Mouse (Mus musculus) gastrocnemius, adult 8-10 months (tissue): ENCODE results near the gene Sorbs1. TPM values are rescaled to one million over a fixed set of nuclear protein-coding genes. Genes with fewer than 3 reads are reported as not detected.

Experiments used
- DNase-seq, 2 experiments: peaks; one replicate each; pipeline ENCODE4 v3.0.0; 2022; ENCODE audit warnings: low spot score in 2 of 2
- total RNA-seq, 4 experiments: library from RNA; stranded (reverse); gene quantifications; 2 replicates each; pipeline ENCODE4 v1.2.4; 2022

The Sorbs1 gene
- total RNA-seq, 4 experiments from 2014 or later: 169 to 173 (median 171) TPM

DNA sequence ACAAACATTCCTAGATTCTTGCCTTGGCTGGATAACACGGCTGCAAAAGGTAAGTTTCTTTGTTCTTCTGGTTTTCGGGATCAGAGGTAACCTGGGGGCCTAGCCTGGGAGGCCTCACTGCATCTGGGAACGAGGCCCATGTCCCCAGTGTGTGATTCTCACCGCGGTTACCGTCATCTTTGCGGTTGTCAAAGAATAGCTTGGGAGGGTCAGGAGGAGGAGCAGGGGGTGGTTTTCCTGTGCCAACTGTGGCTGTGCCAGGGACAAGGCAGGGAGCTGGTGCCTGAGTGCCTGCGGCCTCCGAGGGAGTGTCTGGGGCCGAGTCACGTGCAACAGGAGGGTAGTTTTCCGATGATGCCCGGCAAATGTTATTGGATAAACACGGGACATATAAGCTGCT, 135.9 kb downstream of the Sorbs1 start:
- DNase-seq: peak; percentile 52 to 58

DNA sequence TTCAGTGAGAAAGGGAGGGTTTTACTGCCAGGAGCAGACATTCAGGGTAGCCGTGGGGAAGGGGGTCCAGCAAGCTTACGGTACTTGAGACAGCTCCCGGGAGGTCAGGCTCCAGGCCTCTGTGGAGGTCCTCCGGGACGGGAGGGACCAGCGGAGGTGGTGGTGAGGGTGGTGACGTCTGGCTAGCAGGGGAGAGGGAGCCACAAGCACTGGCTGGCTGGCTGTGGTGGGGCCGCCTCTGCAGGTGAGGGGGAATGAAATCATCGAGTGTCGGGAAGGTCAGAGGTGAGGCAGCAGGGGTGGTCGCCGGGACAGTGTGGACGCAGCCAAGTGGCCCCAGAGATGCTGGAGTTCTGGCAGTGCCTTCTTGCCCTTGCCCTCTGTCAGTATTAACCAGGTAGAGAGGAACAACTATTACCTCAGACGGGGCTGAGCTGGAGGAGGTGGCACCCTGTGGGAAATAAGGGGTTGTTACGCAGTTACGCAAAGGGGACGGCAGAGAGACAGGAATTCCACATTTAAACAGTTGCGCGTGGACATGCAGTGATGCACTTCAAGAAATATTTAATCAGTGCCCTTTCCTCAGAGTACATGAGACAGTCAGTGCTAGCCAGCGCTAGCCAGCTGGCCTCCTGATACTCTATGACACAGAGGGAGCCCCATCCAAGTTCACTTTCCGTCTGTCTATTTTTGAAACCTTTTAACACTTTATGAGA, 136.9 kb downstream of the Sorbs1 start:
- DNase-seq: peak; percentile 43 to 49

DNA sequence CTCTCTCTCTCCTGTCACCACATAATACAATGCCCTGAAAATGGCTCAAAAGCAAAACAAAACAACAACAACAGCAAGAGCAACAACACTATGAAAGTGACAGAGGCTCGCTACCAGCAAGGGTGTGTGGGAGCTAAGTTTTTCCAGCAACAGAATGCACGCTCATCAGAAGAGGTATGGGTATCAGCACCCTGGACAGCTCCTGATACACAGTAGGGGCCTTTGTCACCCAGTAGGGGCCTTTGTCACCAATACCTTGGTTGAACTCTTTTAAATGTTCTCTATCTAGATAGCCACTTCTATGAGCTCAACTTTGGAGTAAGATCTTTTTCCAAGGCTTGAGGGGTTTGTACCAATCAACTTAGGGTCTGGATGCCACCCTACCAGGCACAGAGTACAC, 138.9 kb downstream of the Sorbs1 start:
- no peak for DNase-seq

DNA sequence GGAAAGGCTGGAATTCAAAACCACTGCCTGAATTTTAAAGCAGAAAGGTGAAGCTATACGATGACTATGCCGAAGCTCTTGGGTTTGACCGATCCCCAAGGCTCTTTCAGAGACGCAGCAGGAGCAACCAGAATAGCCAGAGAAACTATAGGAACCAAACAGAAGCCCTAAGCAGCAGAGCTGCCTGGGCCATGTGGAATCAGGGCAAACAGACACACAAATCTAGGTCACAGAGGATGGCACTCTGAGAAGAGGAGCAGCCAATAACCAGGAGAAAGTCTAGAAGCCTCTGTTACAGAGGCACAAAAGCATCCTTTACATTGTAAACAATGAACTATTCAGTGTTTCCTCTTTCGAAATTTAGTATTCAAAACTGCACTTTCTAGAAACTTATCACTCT, 140.9 kb downstream of the Sorbs1 start:
- DNase-seq: no peak

DNA sequence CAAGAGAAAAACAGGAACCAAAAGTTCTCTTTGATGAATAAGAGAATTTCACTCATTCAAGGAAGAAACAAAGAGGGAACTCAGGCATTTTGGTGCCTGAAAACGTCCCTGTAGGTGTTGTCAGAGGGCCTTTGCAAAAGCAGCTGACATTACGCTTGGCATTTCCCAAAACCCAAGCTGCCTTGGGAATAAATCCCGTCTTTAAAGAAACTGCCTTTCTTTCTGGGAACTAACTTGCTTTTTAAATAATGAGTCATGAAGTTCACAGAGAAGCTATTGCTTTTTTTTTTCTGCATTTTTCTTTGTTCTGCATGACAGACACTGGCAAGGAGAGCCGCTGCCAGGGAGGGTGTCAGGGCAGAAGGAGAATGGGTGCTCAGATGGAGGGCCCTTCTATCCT, 141.7 kb downstream of the Sorbs1 start:
- no peak for DNase-seq

DNA sequence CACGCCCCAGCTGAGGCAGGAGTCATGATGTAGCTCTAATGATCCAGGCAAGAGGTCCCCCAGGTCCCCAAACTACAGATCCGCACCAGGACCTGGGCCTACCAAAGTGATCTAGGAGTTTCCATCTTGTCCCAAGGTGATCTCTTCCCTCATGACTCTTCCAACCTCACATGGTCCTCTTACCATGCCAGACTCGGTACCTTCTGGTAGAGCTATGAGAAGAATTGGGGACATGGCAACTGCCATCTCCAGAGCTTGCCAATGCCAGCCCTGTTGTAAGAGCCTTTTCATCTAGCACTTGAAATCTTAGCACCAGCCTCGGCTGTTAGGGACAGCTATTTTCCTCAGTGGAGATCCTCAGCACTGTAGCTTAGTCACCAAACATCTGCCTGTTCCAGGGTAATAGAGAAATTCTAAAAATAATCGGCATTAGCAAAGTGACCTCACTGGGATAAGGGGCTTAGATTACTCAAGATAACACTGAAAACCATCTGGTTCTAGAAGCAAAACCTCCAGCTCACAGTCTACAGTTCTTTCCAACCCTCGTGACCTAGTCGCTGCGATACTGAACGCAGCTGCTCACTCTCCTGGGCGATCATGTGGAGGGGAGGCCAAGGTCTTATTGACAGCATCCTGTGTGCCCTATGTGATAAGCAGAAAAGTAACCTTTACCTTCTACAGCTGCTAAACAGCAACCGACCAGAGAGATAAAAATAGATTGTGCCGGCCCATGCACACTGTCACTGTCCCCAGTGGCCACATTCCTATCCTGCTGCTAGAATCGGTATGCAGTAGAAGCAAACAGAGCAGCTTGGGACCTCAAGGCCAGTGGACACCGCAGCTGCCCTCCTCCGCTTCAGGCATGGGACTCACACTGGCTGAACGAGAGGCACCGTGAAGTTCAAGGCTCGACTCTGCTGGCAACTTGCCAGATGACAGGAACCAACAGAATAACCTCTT, 143.4 kb downstream of the Sorbs1 start:
- DNase-seq: peak; percentile 48 to 54

DNA sequence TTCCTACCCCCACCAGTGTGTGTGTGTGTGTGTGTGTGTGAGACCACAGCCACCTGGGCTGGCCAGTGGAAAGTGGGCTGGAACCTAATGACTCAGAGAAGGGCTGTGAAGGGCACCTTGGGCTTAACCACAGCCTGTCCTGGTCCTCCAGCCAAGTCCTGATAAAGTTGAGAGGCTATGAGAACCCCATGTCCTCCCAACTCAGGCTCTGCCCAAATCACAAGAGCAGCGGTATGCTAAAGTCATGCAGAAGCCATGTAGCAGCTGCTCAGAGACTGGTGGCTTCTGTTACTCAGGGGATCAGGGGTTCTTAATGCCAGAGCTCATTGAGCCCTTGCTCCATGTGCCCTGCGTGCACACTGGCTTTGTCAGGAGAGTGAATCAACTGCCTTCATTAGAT, 145.1 kb downstream of the Sorbs1 start:
- DNase-seq: no peak

DNA sequence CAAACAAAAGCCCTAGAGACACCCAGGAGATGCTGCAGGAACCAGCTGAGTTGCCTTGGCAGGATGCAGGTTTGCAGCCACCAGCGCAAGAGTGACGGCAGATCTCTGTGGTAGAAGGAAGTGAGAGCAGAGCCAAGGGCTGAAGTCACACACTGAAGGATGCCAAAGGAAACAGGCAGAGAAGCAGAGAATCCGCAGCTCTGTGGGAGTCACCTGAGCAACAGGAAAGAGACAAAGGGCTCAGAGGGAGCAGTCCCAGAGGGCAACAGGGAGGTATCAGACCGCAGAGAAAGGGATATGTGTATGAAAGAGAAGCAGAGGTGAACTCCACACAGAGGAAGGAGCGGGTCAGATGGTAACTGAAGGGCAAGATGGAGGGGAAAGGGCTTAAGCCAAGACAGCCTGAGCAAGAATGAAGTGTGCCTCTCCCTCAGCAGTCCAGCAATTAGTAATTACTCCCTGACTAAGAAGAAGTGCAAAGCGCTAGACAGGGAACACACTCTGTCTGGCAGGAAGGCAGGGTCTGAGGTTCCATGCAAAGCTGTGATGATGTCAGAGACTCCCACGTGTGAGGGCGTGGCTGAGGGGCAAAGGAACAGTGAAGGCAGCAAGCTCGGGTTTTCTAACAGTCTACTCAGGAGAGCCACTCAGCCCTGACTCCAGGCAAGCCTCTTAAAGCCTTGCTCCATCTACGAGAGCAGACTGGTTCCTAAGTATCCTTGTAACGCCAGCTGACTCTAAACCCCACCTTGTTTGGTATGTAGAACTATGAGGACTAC, 147.2 kb downstream of the Sorbs1 start:
- DNase-seq: peak in 1 of 2 experiments; percentile 24

DNA sequence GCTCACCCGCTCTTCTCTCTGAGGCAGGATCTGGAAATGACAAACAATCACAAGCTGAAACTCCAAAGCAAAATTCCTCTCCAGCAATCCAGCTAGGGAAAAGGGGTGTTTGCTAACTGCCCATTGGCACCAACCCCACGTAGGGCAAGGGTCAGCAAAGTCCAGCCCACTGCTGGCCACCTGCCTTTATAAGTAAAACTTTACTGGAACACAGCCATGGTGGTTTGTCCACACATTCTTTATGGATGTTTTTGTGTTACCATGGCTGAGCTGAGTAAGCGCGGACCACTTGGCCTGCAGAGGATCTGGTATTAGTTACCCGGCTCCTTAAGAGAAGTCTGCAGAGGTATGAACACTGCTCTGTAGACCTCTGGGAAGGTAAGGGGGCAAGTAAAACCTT, 148.4 kb downstream of the Sorbs1 start:
- no peak for DNase-seq

DNA sequence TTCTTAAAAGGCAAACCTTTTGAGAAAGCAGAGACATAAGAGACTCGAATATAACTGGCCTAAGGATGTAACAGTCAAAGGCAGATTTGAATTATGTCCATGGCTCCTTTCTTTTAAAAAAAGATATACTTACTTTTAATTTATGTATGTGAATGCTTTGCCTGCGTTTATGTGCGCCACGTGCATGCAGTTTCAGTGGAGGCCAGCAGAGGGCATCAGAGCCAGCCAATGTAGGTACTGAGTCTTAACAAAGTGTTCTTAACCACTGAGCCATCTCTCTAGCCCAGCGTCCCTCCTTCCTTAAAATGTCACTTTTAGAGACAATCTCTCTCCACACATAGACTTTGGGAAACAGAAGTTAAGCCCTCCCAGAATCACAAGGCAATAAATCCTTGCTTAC, 150.1 kb downstream of the Sorbs1 start:
- no peak for DNase-seq

DNA sequence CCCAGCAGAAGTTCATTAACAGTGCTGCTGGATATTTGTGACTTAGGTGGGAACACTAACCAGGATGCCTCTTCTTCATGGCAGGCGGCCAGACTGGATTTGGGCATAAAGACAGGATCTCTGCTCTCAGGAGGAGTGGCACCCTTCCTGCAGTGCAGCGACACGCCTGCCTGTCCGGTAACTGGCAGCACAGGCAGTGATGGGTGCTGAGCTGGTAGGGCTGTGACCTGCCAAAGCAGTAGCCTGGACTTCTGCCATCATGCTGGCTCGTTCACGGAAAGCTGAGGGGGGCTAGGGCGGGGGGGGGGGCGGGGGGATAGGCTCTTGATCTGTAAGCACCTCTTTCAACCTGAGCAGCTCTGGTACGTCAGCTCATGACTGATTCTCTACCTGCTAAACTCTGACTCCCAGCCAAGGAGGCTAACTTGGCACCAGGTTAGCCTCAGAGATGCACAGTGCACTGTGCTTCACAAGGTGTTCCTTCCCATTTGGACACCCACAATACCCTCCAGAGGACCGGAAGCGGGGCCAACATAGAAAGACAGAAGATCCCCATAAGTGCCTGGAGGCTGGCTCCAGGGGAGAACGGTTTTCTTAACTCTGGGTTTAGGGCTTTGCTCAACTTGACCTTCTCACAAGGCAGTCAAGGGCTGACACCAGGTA, 151.2 kb downstream of the Sorbs1 start:
- no peak for DNase-seq

DNA sequence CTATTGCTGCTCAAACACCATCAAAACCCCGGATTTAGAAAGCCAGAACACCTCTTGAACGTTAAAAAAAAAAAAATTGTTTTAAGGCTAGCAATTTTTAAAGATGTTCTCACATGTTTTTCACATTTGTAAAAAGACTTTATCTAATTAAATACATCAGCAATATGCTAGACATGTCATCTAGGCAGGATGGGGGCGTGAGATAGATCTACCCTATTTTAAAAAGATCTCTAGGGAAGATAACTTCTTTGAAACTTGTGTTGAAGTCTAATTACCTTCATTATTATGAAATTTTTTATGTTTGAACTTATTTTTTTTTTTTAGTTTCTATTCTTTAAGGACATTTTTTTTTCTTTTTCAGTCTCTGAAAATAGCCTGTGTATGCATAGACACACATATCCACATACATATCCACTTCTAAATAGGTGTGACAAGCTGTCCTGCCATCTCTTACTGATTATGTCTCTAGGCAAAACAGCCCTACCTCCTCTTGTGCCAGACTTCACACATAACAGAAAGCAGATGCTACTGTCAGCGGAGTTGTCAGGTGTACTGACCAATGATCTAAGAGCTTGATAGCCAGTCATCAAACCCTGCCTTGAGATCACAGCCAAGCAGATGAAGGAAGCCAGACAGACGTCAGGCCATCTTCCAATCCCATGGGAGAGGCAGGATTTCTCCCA, 153.7 kb downstream of the Sorbs1 start:
- no peak for DNase-seq

DNA sequence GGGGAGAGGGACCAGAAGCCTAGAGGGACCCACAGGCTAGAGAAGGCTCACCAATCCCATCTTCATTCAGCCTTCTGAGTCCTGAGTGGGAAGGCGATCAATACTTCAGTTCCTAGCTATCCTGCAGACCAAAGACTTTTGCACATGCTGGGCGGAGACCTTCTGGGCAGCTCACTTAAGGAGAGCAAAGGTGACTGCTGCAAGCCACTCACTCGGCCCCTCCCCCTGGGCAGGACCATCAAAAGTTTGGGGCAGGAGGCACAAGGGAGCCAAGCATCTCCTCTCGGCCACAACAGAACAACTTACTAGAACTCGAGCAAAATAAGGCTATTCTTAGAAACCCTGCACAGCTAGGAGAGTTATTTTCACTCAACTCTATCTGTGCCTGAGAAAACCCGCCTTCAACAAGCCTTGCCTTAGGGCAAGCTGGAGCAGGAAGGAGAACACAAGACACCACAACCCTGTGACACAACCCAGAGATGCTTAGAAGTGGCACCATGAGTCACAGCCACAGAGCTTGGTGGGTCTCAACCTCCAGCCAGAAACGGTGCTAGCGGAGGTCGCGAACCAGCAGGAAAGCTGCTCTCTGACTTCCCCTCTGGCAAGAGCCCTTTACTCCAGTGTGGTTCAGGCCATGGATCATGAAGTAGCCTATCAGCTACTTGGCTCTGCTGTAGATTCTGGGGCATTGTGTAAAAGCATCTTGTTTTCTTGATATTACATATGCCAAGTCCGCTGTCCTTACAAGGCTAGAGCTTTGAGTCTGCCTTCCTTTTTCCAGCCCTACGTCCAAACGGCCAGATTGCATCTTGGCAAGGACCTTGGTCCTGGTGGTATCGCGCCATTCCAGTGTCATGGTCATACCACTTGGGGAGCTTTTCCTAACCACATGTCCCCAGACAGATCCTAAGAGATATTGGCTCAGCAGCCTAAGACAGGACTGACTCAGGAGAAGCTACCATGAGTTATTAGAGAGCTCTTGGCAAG, 156.8 kb downstream of the Sorbs1 start:
- no peak for DNase-seq

DNA sequence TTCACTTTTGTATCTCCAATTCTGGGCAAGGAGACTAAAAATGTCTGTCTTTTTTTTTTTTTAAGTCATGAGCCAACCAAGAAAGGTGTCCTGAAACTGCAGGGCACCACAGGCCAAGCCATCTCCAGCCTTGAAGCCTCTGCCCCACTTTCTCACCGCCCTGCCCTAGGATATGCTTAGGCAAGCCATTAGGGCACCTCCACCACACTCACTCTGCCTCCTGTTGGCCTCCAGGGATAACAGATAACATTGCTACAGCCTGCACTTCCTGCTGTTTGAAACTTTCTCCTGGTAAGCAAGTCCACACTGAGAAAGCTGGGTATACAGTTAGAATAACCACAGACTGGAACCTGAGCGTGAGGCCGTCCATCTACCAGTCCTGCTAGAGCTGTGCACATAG, 158.5 kb downstream of the Sorbs1 start:
- no peak for DNase-seq

DNA sequence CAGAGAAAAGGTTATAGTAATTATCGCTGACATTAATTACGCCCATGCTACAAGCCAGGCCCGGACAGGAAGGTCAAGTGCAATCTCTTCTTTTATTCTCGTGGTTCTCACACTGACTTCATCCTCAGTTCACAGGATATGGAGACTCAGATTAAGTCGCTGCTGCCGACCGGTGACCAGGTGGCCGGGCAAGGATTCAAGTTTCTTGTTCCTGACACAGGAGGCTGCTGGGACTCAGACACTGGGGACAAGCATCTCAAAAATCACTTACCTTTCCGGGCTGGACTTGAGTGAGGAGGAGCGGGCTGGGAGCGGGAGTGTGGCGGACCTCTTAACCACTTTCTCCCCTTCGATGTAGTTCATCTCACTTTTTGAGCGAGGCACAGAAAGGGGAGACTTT, 161.6 kb downstream of the Sorbs1 start:
- DNase-seq: no peak

DNA sequence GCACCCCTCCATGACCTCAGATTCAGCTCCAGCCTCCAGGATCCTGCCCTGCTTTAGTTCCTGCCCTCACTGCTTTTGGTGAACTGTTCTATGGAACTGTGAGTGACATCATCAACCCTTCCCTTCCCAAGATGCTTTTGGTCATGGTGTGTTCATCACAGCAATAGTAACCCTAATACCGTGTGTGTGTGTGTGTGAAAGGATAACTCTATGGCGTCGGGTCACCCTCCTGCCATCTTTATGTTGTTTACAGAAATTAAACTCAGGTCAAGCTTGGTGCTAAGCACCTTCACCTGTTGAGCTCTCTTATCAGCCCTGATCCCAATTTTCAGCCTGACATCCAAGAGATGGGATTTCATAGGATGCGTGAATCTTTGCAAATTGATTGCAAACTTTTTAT, 162.7 kb downstream of the Sorbs1 start:
- no peak for DNase-seq

DNA sequence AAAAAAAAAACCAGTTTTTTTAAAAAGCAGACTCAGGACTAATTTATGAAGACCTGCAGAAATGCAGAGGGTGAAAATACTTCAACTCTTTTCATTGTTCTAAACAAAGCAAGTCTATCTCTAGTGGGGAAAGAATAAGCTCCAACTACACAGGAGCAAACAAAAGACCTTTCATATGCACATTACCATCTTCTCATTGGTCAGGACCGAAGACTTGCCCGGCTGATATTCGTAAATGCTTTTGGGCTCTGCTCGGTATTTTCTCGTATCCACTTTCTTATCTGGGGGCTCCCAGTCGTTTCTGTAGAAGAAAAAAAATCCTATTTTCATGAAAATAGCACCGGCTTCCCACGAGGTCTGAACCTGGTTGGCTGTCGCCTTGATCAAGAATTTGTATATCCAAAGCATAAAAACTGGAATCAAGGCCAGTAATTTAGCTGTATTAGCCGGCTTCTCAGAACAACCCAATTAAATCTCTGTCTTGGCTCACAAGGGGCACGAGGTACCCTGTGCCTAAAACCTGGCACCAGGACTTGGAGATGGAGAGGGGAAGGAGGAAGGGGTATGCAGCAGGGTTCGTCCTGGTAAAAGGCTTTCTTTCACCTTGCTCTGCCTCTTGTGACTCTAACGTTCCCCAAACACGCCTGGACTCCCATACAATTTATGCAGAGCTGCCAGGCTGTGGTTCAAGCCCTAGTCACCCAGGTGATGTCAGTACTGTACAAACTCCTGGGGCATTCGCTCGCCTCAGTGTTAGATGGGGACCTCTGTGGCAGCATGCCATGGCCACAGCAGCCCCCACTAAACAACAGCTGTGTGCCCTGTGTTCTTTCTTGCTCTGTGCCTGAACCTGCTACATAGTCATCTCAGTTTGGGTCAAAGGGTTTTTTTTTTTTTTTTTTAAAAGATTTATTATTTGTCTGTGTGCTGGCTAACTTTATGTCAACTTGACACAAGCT, 163.6 kb downstream of the Sorbs1 start:
- DNase-seq: no peak

DNA sequence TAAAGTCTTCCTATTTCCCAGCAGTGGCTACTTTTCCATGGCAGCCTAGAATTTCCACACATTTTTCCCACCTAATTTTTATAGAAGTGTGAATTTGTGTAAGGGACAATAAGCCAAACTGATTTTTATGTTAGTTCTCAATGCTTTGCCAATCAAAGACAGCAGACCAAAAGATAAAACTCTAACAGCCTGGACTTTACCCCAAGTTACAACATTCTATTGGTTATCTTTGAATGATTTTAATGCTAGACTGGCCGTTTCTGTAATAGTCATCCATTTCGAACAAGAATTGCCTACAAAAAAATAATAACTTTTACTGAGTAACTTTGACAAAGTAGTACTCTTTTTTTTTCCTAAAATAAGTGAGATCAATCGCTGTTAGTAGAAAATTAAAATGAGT, 164.3 kb downstream of the Sorbs1 start:
- no peak for DNase-seq
